Mouse (Mus musculus) ES-E14 (cell line): ENCODE results near the gene Arhgap25.

Experiments used
- CHD2 ChIP-seq: IDR thresholded peaks from 2 replicates; pipeline ENCODE4 v1.6.1; 2014; ENCODE audit warnings: mild to moderate bottlenecking, low read depth, low read length, inconsistent platforms
- ZC3H11A ChIP-seq: IDR thresholded peaks from 2 replicates; pipeline ENCODE4 v1.6.1; 2012; ENCODE audit warnings: low read depth, mild to moderate bottlenecking, inconsistent platforms, low read length, borderline replicate concordance

DNA sequence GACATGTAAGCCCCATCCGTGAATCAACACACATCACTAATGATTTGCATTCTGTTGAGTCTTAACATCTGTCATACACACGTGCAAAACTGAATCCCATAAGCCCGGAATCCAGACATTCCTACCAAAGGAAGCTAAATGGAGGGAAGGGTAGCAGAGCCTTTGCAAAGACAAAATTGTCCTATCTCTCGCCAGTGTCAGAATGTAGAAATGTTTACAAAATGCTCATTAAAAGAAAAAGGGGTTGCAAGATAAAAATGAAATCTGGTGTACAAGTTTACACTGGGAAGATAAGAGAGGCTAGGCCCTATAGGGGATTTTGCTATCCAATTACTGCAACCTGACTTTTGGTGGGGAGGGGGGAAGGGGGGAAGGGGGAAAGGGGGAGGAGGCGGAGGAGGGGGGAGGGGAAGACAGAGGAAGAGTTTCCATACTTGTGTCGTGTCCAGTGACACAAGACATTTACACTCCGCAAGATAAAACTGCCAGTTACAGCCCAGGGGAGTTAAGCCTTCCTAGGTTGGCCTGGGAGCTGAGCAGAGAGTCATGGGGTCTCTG, 104.5 kb downstream of the Arhgap25 start, which contains the start of gene Bmp10:
- TF ChIP-seq ZC3H11A (no peak), CHD2 (no peak)
